Mouse (Mus musculus) bone marrow macrophage, adult 2 months (primary cell): ENCODE data around the gene Myh3.

Experiments used
- CTCF ChIP-seq: IDR thresholded peaks from 2 replicates; pipeline ENCODE4 v1.5.1; 2012; ENCODE audit warnings: low read depth, mild to moderate bottlenecking, low read length, moderate library complexity
- POLR2A ChIP-seq: IDR thresholded peaks from 2 replicates; pipeline ENCODE4 v1.6.1; 2012; ENCODE audit warnings: mild to moderate bottlenecking, low read depth, low read length, borderline replicate concordance

- TF ChIP-seq POLR2A = no peak
- TF ChIP-seq CTCF = peak; percentile 78
Observed at GRCm38 (mm10) chr11:67110168-67110948, 32.3 kb downstream of the Myh3 start.
